Mouse (Mus musculus) forebrain, postnatal 0 days (tissue): ENCODE results near the gene Ern1. TPM values are rescaled to one million over a fixed set of nuclear protein-coding genes. Genes with fewer than 3 reads are reported as not detected.
"Not testable (repeated sequence)": the region's sequence is repeated elsewhere in the genome, so short reads cannot be mapped to it uniquely, and the experiment has no call there.

Experiments
- ATAC-seq: fragments of 200-750 bp; cut with Nextera tagmentation; 2 replicates; pipeline ENCODE4 v1.8.0; 2017; ENCODE audit warnings: mild to moderate bottlenecking, moderate library complexity
- DNase-seq: peaks from one replicate; pipeline ENCODE4 v3.0.0-alpha.2; 2015
- H3K27ac ChIP-seq: fragments of 300-500 bp; sonication (generic); 2 replicates; pipeline ENCODE4 v1.5.1; 2014; ENCODE audit warnings: low read depth, mild to moderate bottlenecking, antibody characterized with exemption, low read length, moderate library complexity, mixed read lengths
- H3K27me3 ChIP-seq: fragments of 300-500 bp; sonication (generic); 2 replicates; pipeline ENCODE4 v1.6.1; 2014; ENCODE audit warnings: mild to moderate bottlenecking, low read length, mixed read lengths; ENCODE audit not compliant: insufficient read depth
- H3K36me3 ChIP-seq: fragments of 300-500 bp; sonication (generic); 2 replicates; pipeline ENCODE4 v1.6.1; 2014; ENCODE audit warnings: mild to moderate bottlenecking, moderate library complexity; ENCODE audit not compliant: insufficient read depth
- H3K4me1 ChIP-seq: fragments of 300-500 bp; sonication (generic); 2 replicates; pipeline ENCODE4 v1.6.1; 2014; ENCODE audit warnings: antibody characterized with exemption; ENCODE audit not compliant: insufficient read depth
- H3K4me2 ChIP-seq: fragments of 300-500 bp; sonication (generic); 2 replicates; pipeline ENCODE4 v1.6.1; 2014; ENCODE audit warnings: low read depth, mild to moderate bottlenecking, moderate library complexity
- H3K4me3 ChIP-seq: fragments of 300-500 bp; sonication (generic); 2 replicates; pipeline ENCODE4 v1.5.1; 2014; ENCODE audit warnings: low read depth, low read length, mixed read lengths
- H3K9ac ChIP-seq: fragments of 300-500 bp; sonication (generic); 2 replicates; pipeline ENCODE4 v1.6.1; 2014; ENCODE audit warnings: mild to moderate bottlenecking
- H3K9me3 ChIP-seq: fragments of 300-500 bp; sonication (generic); 2 replicates; pipeline ENCODE4 v1.6.1; 2016; ENCODE audit warnings: low read length
- CTCF ChIP-seq: sonication (generic); IDR thresholded peaks from 2 replicates; pipeline ENCODE4 v1.5.1; 2016; ENCODE audit warnings: antibody characterized with exemption, control low read depth, low read depth
- WGBS: fragments of 180-500 bp; shearing (Covaris S2); extraction: QIAGEN DNeasy Blood & Tissue Kit; methylation state at CpG from one replicate; pipeline ENCODE4 v1.1.7; 2014; 5-methylcytosine and 5-hydroxymethylcytosine counted together
- polyA plus RNA-seq: library from polyadenylated mRNA; unstranded; fragments of >200 nt; fragmentation: Nextera tagmentation; extraction: Ambion mirVana; gene quantifications from 2 replicates; pipeline ENCODE4 v1.2.1, GENCODE M21; 2015
- total RNA-seq: library from RNA; depleted of rRNA; stranded (reverse); fragments of >200 nt; gene quantifications from 2 replicates; pipeline ENCODE4 v1.2.3, GENCODE M21; 2014

The Ern1 gene
- total and polyA plus RNA-seq, 2 experiments from 2014 or later: 1.7 to 8.4 TPM

GRCm38 (mm10) chr11:106502631-106503424 is 15.2 kb upstream of the Ern1 start:
- no peak for TF ChIP-seq CTCF
- Histone ChIP-seq H3K4me2 (no peak overlapping the region), H3K9me3 (no peaks in the 10 kb centered on the region), H3K36me3 (no peaks in the 10 kb centered on the region), H3K9ac (no peak overlapping the region), H3K4me1 (peaks cover 7% of the 10 kb centered on the region), H3K27ac (no peak overlapping the region), H3K4me3 (no peak overlapping the region), H3K27me3 (no peaks in the 10 kb centered on the region)
- 43% methylated on average over 13 of the region's 13 CpGs for WGBS
- no peak for ATAC-seq
- no peak for DNase-seq

GRCm38 (mm10) chr11:106502159-106502505 is 14.5 kb upstream of the Ern1 start:
- Histone ChIP-seq H3K36me3 (no peaks in the 10 kb centered on the region), H3K9me3 (no peaks in the 10 kb centered on the region), H3K27ac (no peak overlapping the region), H3K4me3 (no peak overlapping the region), H3K4me1 (peaks cover 7% of the 10 kb centered on the region), H3K9ac (no peak overlapping the region), H3K27me3 (no peaks in the 10 kb centered on the region), H3K4me2 (peak overlapping the region; percentile 64)
- ATAC-seq: no peak
- no peak for TF ChIP-seq CTCF
- DNase-seq: no peak

GRCm38 (mm10) chr11:106501308-106502158 is 13.9 kb upstream of the Ern1 start:
- DNase-seq (peak; percentile 72), ATAC-seq (peak; percentile 64)
- H3K9me3 ChIP-seq: no peaks in the 10 kb centered on the region
- peak overlapping the region; percentile 83 for H3K9ac ChIP-seq
- H3K36me3 ChIP-seq: no peaks in the 10 kb centered on the region
- no peaks in the 10 kb centered on the region for H3K27me3 ChIP-seq
- under 1% methylated on average over 22 of the region's 22 CpGs for WGBS
- H3K4me3 ChIP-seq: peak overlapping the region; percentile 59
- peaks cover 7% of the 10 kb centered on the region for H3K4me1 ChIP-seq
- TF ChIP-seq CTCF: no peak
- H3K4me2 ChIP-seq: peak overlapping the region; percentile 64
- H3K27ac ChIP-seq: peak overlapping the region; percentile 93

GRCm38 (mm10) chr11:106500393-106501307 is 13.0 kb upstream of the Ern1 start:
- H3K27me3 ChIP-seq: no peaks in the 10 kb centered on the region
- TF ChIP-seq CTCF: no peak
- ATAC-seq (peak; percentile 99), DNase-seq (peak; percentile 98)
- H3K4me3 ChIP-seq: peak overlapping the region; percentile 59
- H3K9ac ChIP-seq: peak overlapping the region; percentile 83
- H3K9me3 ChIP-seq: no peaks in the 10 kb centered on the region
- H3K36me3 ChIP-seq: no peaks in the 10 kb centered on the region
- peak overlapping the region; percentile 93 for H3K27ac ChIP-seq
- under 1% methylated on average over 50 of the region's 55 CpGs for WGBS
- peak overlapping the region; percentile 64 for H3K4me2 ChIP-seq
- H3K4me1 ChIP-seq: peaks cover 7% of the 10 kb centered on the region

GRCm38 (mm10) chr11:106498739-106499379 is 11.2 kb upstream of the Ern1 start:
- Histone ChIP-seq H3K4me1 (peaks cover 7% of the 10 kb centered on the region), H3K27me3 (no peaks in the 10 kb centered on the region), H3K4me2 (no peak overlapping the region), H3K4me3 (no peak overlapping the region), H3K9me3 (no peaks in the 10 kb centered on the region), H3K27ac (no peak overlapping the region), H3K9ac (no peak overlapping the region), H3K36me3 (no peaks in the 10 kb centered on the region)
- TF ChIP-seq CTCF: no peak
- no peak for ATAC-seq
- 25% methylated on average over 4 of the region's 4 CpGs for WGBS
- no peak for DNase-seq

- H3K9me3 ChIP-seq: no peaks in the 10 kb centered on the region
- TF ChIP-seq CTCF: no peak
- H3K4me1 ChIP-seq: peaks cover 7% of the 10 kb centered on the region
- ATAC-seq (no peak), DNase-seq (no peak)
- WGBS: 95% methylated on average over 2 of the region's 2 CpGs
- H3K4me2 ChIP-seq: no peak overlapping the region
- no peaks in the 10 kb centered on the region for H3K36me3 ChIP-seq
- no peaks in the 10 kb centered on the region for H3K27me3 ChIP-seq
- no peak overlapping the region for H3K9ac ChIP-seq
- H3K27ac ChIP-seq: no peak overlapping the region
- H3K4me3 ChIP-seq: no peak overlapping the region
These were observed 10.3 kb upstream of the Ern1 start for GRCm38 (mm10) chr11:106497926-106498325.

GRCm38 (mm10) chr11:106497009-106497408 is 9.4 kb upstream of the Ern1 start:
- not testable (repeated sequence) for H3K4me3 ChIP-seq, DNase-seq, H3K9me3 ChIP-seq, H3K4me1 ChIP-seq, H3K27ac ChIP-seq, ATAC-seq, H3K27me3 ChIP-seq, H3K4me2 ChIP-seq, H3K9ac ChIP-seq, H3K36me3 ChIP-seq
- WGBS: 99% methylated on average over 2 of the region's 2 CpGs
